Mouse (Mus musculus): ENCODE data around the gene Fam19a3.

- TF ChIP-seq POLR2A (IDR thresholded peaks at IDR 0.05; ENCODE audit: control insufficient read depth, extremely low read depth, insufficient read depth, low read length, poor library complexity) (no peak), CTCF (IDR thresholded peaks at IDR 0.05; ENCODE audit: borderline replicate concordance, control insufficient read depth, extremely low read depth, insufficient read depth, low read length, poor library complexity) (no peak)
Observed at GRCm38 (mm10) chr3:104783971-104784500, 2.4 kb upstream of the Fam19a3 start.

All from thymus, adult 2 months (tissue).